Mouse (Mus musculus): ENCODE data around the gene Slc46a1.
A peak's percentile ranks its signal among the peaks of the same experiment; 100 is the strongest.

Gene Slc46a1

DNA sequence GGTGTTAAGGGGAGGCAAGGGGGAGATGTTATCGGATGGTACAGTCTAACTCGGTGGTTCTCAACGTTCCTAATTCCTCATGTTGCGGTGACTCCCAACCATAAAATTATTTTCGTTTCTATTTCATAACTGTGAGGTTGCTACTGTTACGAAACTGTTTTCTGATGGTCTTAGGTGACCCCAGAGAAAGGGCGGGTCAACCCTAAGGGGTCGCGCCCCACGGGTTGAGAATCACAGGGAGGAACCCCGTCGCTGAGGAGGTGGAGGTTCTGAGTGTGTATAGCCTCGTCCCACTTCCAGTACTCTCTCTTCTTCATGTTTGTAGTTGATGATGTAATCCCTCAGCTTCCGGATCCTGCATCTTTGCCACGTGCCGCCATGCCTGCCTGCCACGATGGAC, 6.8 kb upstream of the Slc46a1 start:
- no peak for DNase-seq

DNA sequence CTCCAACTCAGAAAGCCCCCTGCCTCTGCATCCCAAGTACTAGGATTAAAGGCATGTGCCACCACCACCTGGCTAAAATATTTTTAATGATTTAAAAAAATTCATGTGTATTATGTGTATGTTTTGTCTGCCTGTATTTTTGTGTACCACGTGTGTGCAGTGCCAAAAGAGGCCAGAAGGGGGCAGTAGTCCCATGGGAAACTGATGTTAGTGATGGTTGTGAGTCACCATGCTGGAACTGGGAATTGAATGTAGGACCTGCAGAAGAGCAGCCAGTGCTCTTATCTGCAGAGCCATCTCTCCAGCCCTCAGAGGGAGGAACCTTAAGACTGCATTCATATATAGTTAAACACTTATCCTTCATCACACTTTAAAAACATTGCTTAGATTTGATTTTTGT, 3.6 kb upstream of the Slc46a1 start:
- DNase-seq = no peak

DNA sequence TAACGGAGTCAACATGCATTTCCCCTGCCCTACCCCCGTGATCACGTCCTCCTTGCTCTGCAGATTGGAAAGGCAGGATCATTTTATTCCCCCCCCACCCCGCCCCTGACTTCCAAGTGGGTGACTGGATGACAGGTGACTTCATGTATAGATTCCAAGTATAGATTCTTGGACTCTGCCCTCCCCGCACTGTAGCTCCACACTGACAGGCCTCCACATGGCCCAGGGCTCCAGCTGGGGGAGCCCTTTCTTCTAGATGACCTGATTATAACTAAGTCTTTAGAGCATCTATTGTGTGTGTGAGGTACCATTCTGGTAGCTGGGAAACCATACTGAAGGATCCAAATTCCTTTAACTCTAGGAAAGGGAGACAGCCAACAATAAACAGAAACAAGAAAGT, 2.8 kb upstream of the Slc46a1 start:
- DNase-seq = no peak

DNA sequence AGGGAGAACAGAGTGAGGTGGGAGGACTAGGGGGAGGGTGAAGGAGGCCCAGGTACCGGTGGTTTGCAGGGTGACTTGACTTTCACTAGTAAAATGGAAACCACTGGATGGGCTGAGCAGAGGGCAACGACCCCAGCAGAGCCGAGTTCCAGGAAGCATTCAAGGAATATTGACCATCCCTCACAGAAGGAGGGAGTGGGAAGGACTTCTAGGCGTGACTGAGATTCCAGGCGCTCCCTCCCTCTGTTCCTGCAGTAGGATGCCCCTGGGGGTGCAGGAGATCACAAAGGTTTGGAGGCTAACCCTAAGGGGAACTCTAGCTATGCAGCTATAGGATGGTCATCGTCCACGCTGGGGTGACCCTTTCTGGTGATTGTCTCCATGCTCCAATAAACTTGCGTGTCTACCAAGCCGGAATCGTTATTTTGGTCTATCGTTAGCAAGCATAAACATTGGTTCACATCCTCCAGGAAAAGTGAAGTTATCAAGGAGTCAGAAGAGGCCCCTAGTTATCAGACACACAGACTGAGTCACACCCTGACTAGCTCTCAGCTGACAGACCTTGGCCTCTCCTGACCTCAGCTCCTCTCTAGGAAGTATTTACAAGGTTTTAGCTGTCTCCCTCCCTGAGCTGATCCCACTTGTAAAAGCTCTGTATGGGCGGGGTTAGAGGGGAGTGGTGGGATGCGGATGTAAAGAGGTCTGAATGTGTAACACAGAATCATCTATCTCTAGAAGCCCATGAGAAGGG, 2.0 kb upstream of the Slc46a1 start:
- no peak for DNase-seq

DNA sequence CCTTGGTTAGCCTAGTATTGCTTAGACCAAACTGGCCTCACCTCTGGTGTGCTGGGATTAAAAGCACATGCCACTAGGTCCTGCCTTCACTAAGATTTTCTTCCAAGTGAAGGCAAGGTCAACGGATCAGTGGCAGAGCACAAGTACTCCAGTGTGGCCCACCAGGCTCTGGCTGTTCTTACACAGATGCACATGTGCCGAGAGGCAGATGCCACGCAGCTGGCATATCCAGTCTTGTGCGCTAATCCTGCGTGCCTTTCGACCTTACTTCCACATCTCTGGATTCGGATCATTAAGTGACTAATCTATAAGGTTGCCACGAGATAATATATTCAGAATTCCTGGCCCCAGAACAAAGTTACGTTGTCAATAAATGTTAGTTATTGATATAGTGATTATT, 381 bp upstream of the Slc46a1 start:
- DNase-seq = no peak

DNA sequence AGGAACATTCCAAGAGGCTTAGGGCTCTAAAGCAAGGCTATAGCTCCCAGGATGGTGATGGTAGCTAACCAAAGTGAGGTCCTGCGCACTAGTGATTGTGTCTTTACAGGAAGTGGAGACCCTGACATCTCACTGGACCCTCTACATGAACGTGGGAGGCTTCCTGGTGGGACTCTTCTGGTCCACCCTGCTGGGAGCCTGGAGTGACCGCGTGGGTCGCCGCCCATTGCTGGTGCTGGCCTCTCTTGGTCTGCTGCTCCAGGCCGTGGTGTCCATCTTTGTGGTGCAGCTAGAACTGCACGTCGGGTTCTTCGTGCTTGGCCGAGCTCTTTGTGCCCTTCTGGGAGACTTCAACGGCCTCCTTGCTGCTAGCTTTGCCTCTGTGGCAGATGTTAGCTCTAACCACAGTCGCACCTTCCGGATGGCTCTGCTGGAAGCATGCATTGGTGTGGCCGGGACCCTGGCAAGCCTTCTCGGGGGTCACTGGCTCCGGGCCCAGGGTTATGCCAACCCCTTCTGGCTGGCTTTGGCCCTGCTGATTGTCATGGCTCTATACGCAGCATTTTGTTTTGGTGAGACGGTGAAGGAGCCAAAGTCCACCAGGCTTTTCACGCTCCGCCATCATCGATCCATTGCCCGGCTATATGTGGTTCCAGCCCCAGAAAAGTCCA, 880 bp downstream of the Slc46a1 start:
- DNase-seq = no peak

DNA sequence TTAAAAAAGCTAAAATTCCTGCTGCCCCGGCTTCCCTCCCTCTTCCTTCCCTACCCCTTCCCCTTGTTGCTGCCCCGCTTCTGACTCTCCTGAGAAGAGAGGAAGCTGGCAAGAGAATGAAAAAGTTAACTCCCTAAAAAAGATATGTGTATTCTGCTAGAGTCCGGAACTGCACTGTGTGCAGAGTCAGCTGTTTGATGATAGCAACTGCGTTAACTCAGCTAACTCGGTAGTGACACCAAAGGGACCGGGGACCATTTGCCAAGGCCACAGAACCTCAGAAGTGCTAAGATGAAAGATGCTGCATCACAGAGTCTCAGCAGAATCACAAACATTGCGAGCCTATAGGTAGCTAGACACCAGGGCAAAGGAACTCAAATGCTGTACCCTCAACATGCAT, 2.0 kb downstream of the Slc46a1 start:
- no peak for DNase-seq

DNA sequence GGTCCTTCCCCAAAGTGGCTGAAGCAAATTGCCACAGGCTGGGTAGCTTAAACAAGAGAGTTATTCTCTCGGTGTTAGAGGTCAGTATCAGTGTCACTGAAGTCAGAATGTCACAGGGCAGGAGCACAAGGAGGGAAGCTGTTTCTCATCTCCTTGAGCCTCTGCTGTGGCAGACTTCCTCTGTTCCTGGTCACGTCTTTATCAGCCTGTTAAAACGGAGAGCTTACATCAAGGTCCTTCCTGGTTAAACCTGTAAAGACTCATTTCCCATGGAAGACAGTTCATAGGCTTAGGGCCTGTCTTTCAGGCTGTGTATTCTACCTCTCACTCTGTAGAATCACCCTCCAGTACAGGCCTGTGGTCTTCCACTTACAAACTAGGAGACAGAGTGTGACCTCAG, 2.4 kb downstream of the Slc46a1 start:
- DNase-seq = no peak

DNA sequence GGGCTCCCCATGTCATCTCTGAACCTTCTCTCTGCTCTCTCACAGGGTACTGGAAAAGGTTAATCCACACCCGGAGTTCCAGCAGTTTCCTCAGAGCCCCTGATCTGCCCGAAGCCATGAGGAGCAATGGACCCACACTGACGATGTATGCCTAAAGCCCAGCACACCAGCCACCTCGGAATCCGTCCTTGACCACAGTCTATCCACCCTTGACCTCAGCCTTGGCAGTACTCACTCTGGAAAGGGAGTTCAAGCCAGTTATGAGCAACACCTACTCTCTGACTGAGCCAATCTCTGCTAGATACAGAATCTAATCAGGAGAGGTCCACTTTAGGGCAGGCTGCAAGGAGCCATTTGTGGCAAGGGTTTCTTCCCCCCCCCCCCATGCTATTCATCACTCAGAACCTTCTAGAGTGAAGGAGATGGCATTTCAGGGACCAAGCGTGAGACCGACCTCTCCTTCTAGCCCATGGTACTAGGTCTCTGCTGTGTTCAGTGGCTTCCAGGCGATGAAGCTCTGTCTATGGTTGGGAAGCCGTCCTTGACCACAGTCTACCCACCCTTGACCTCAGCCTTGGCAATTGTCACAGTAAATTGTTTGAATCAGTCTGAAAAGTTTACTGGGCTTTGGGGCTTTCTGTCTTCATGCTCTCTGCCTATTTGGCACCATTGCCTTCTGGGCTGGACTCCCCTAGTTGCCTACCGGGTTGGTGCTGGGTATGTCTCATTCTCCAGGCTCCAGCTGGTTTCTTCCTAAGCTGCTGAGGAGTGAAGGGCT, 6.0 kb downstream of the Slc46a1 start:
- no peak for DNase-seq

DNA sequence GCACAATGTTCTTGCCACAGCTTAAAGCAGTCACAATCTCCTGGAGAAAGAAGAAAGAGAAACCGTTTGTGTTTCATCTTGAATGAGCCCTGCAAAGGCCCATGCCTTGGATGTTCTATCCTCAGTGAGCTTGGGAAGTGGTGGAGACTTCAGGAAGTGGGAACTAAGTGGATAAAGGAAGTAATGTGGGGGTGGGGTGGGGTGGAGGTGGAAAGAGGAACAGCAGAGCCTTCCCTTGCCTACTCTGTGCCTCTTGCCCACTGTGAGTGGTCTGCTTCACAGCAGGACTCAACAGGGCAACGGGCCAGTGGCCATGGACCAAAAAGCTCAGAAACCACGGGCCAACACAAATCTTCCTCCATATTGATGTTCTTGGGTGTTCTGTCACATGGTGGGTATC, 9.8 kb downstream of the Slc46a1 start:
- DNase-seq = no peak

DNA sequence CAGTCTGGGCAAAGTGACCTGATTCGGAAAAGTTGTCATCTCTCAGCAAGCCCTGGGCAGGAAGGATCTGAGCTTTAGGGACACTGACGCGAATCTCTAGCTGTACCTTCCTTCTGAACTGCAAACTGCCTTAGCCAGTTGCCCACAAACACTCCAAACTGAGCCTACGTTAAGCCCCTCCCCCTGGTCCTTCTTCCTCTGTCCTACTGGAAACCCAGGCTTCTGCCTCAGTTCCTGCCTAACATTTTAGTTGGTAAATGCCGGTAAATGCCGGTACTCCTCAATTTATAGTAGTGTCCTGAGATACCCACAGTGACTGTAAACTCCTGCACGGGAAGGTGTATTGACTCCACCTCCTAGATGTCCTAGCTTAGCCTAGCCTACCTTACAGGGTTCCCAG, 18.1 kb downstream of the Slc46a1 start:
- no peak for DNase-seq

DNA sequence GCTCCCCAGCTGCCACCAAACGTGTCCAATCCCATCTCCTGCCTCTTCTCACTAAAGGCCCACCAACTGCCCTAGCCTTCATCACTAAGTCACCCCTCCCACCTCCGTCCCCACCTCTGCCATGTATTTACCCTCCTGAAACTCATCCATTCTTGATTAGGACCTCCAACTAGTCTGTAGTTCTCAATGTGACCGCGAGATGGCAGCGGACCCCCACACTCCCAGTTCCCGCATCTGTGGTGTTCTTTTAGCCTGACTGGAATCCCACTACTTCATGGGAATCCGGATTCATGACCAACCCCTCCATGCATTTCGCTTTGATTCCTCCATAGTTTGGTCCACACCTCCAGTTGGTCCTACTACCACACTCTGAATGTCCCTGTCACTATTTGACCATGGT, 22.7 kb downstream of the Slc46a1 start:
- peak; percentile 60 to 67 for DNase-seq

DNA sequence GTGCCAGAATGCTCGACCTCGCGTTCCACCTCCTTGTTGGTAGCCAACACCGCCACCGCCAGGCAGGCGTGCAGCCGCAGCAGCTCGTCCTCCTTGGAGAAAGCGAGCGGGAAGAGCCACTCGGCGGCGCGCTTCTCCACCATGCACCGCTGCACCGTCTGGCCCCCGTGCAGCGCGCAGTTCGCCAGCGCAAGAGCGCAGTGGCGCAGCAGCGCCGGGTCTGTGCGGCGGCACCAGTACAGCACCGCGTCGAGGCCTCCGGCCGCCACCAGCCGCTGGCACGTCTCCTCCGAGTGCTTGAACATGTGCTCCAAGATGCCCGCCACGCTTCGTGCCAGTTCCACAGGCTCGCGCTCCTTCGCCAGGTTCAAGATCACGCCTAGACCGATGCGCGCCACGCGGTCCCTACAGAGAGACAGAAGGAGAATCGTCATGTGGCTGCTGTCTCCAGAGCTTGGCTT, 25.3 kb downstream of the Slc46a1 start:
- DNase-seq = no peak

DNA sequence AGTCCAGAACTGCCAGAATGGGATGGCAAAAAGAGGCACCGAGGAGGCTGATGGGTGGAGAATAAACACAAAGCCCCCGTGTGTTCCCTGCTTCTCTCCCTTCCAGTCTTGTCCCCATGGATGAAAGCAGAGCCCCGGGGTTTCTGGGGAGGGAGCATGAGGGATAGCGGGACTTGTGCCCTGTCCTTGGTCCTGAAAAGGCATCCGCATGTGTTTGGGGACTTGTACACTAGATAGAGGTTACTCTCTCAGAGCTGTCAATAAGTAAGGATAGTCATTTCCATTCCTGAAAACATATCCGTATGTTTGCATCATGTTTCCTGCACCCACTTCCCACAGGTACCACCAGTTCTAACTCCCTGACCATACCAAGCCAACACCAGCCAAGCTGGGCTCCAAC, 30.4 kb downstream of the Slc46a1 start:
- DNase-seq = peak in 1 of 2 experiments; percentile 11

DNA sequence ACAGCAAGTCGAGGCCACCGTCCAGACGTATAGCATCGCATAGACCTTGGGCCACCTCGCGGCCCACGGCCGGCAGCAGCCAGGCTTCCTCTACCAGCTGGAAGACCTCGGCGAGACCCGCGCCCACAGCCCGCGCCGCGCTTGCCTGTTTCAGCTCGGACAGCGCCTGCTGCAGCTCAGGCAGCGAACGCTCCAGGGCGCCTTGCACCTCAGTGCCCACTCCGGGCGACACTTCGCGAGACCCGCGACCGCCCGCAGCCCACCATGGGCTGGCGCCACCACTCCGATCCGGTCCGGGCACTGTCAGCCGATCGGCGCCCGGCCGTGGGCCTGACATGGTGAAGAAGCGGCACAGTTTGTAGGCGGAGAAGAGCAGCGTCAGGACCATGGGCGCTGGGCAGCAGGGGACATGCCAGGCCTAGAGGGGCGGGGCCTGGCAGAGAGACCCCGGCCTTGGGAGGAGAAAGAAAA, 31.6 kb downstream of the Slc46a1 start:
- no peak for DNase-seq

DNA sequence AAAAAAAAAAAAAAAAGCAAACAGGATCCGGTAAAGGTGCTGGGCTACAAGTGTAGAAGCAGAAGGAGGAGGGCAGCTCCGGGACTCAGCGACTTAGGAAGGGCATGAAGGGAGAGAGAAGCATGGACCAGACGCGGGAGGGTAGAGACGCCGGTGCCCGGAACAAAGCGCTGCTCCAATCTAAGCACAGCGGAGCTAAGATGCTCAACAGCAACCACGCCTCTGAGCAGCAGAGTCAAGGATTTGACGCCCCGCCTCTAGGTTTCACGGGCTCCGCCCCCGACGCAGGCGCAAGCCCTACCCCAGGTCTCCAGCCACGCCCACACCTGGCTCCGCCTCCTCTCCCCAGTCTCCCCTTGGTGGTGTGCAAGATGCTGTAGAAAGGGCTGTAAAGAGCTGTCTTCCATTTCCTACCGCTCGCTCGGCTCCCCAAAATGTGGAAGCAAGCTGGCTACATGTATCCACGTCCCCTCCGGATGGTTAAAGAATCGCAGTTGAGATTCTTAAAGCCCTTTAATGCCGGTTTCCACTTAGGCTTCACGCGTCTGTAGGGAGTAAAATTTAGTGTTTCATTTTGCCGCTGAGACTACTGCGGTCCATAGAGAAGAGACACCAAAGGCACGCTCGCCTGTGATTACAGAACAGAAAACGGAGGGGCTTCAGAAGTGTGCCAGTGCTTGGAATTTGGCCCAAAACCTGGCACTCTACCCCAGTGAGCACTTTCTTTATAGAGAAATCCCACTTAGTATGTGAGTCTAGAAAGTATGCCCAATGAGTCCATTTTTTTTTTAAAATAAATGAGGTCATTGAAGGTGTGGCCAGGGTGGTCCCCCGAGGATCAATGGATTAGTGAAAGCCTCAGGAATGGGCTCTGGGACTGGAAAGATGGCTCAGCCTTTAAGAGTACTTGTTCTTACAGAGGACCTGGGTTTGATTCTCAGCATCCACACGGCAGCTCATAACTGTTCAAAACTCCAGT, 32.3 kb downstream of the Slc46a1 start, which contains the start of gene Sarm1:
Sarm1 (minus strand) TSS at position 211 of the 979 bp plus-strand sequence.
- DNase-seq = peak; percentile 95

DNA sequence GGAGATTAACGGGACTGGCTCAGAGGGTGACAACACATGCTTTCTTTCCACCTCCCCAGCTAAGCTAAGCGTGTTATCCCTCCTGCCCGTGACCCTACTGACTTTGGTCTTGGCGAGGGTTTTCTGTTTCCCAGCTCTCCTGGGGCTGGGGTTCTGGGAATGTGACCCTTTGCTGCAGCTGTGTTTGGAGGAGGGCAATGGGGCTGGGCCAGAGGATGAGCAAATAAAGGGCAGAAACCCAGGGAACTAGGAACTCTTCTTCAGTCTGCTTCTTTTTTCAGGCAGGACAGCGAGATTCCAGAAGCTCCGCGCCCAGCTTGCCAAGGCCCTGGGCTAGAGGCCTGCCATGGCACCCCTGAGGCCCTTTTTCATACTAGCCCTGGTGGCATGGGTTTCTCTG, 33.5 kb downstream of the Slc46a1 start, which contains the start of gene Vtn:
Vtn (plus strand) TSS at position 88 of the 400 bp plus-strand sequence.
- DNase-seq = no peak

DNA sequence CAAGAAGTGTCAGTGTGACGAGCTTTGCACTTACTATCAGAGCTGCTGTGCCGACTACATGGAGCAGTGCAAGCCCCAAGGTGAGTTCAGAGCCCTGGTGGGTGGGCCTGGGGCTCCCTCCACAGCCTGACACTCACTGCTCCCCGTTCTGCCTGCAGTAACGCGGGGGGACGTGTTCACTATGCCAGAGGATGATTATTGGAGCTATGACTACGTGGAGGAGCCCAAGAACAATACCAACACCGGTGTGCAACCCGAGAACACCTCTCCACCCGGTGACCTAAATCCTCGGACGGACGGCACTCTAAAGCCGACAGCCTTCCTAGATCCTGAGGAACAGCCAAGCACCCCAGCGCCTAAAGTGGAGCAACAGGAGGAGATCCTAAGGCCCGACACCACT, 34.0 kb downstream of the Slc46a1 start:
- DNase-seq = no peak

DNA sequence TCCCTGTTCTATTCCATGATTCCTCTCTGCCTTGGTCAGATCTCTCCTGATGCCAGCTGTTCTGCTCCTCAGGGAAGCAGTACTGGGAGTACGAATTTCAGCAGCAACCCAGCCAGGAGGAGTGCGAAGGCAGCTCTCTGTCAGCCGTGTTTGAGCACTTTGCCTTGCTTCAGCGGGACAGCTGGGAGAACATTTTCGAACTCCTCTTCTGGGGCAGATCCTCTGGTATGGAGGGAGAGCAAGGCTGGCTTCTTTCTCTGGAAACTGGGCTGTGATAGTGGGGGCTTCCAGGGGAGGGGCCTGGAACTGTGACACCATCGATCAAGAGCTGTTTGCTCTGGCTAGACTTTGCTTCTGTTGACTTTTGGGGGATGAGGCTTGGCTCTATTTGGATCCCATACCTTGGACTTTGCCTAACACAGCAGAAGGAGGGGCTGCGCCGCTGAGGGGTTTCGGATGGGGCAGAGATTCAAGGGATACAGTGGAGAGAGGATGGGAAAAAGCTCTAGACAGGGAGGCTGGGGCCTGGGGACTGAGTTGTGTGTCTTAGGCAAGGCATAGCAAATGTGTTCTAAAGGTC, 35.2 kb downstream of the Slc46a1 start:
- DNase-seq = no peak

DNA sequence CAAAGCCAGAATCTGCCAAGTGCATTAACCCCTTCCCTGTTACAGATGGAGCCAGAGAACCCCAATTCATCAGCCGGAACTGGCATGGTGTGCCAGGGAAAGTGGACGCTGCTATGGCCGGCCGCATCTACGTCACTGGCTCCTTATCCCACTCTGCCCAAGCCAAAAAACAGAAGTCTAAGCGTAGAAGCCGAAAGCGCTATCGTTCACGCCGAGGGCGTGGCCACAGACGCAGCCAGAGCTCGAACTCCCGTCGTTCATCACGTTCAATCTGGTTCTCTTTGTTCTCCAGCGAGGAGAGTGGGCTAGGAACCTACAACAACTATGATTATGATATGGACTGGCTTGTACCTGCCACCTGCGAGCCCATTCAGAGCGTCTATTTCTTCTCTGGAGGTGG, 36.0 kb downstream of the Slc46a1 start:
- DNase-seq = no peak

DNA sequence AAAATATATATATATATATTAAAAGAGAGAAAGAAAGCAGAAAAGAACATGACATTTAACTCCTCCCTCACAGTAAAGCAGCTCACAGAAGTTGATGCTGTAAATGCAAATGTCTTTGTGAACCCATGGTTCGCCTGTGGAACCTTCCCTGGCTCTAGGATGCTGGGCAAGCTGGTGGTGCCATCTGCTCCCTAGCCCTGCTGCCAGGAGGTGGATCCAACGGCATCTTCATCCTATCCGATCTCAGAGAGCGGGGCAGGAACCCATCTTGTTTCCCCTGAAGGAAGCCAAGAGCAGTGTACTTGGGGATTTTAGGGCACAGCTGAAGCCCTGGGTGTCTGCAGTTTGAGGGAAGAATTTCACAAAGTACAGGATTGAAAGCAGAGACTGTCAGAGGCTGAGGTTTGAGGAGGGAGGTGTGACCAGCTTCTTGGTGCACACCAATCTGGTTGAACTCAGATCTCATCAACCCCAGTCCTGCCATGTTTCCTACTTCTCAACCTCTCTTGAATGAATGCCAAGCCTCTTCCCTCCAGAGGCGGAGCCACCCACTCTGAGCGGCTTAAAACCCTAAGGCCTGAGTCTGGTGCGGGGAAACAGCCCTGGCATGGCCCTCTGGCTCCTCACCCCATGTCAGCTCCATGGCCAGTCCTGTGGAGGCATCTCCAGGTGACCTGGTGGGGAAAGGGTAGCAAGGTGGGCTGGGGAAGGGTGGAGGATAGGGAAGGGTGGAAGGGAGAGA, 37.6 kb downstream of the Slc46a1 start, which contains the start of gene Sebox:
Sebox (plus strand) TSS at position 539 of the 742 bp plus-strand sequence.
- no peak for DNase-seq
